Mouse (Mus musculus): ENCODE data around the gene Tlr8.

The Tlr8 gene

GRCm38 (mm10) chrX:167201365-167201764, 62.8 kb downstream of the Tlr8 start:
- DNase-seq (ENCODE audit: low spot score): no peak

GRCm38 (mm10) chrX:167195228-167195649, 68.9 kb downstream of the Tlr8 start:
- DNase-seq (ENCODE audit: low spot score): no peak
